Mouse (Mus musculus): Measurements from ENCODE around the gene Mrpl49. TPM values are rescaled to one million over a fixed set of nuclear protein-coding genes. Genes with fewer than 3 reads are reported as not detected.

The Mrpl49 gene
- polyA plus RNA-seq, 1 experiment from 2014 or later, result 74.6 TPM

DNA sequence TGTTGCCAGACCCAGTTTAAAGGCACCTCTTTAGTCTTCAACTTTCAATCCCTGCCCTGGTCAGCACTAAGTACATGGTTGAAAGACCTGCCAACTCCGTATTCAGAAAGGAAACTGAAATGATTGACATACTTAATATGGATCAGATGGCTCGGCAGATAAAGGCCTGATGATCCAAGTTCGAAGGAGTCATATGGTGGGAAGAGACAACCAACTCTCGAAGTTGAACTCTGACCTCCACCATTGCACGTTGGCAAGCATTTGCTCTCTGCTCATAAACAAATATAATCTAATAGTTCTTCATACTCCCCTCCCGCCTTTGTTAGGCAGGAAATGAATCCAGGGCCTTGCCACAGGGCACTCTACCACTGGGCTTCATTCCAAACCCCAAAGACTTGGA is 28.6 kb downstream of the Mrpl49 start:
- Histone ChIP-seq H3K4me3 (ENCODE audit: low read length) (no peak overlapping the region), H3K4me2 (ENCODE audit: low read depth, low read length) (no peak overlapping the region), H3K27ac (ENCODE audit: low read length) (no peak overlapping the region), H3K9me3 (ENCODE audit: control insufficient read depth, low read length) (no peaks in the 10 kb centered on the region), H3K27me3 (ENCODE audit: control insufficient read depth, insufficient read depth, low read depth, low read length) (no peaks in the 10 kb centered on the region), H3K4me1 (replicated peaks; ENCODE audit: control insufficient read depth, insufficient read depth, low read length) (no peaks in the 10 kb centered on the region), H3K9ac (ENCODE audit: low read length) (no peak overlapping the region), H3K36me3 (ENCODE audit: control insufficient read depth, insufficient read depth, low read length) (no peaks in the 10 kb centered on the region)
- 52% methylated on average over 6 of the region's 6 CpGs for WGBS
- ATAC-seq (ENCODE audit: low read depth), result no peak

- Histone ChIP-seq H3K36me3 (ENCODE audit: control insufficient read depth, insufficient read depth, low read length) (no peaks in the 10 kb centered on the region), H3K4me1 (replicated peaks; ENCODE audit: control insufficient read depth, insufficient read depth, low read length) (peaks cover 2% of the 10 kb centered on the region; the same call in 1 of the 2 replicates), H3K27me3 (ENCODE audit: control insufficient read depth, insufficient read depth, low read depth, low read length) (no peaks in the 10 kb centered on the region), H3K4me3 (ENCODE audit: low read length) (no peak overlapping the region), H3K9me3 (ENCODE audit: control insufficient read depth, low read length) (no peaks in the 10 kb centered on the region), H3K4me2 (ENCODE audit: low read depth, low read length) (no peak overlapping the region), H3K27ac (ENCODE audit: low read length) (no peak overlapping the region), H3K9ac (ENCODE audit: low read length) (no peak overlapping the region)
- ATAC-seq (ENCODE audit: low read depth), result no peak
- 61% methylated on average over 7 of the region's 7 CpGs for WGBS
Measured at GRCm38 (mm10) chr19:6023930-6024329, 33.7 kb downstream of the Mrpl49 start.

GRCm38 (mm10) chr19:6023059-6023458 is 34.5 kb downstream of the Mrpl49 start:
- Histone ChIP-seq H3K27me3 (ENCODE audit: control insufficient read depth, insufficient read depth, low read depth, low read length) (no peaks in the 10 kb centered on the region), H3K4me3 (ENCODE audit: low read length) (no peak overlapping the region), H3K9ac (ENCODE audit: low read length) (no peak overlapping the region), H3K4me2 (ENCODE audit: low read depth, low read length) (no peak overlapping the region), H3K9me3 (ENCODE audit: control insufficient read depth, low read length) (no peaks in the 10 kb centered on the region), H3K27ac (ENCODE audit: low read length) (peak overlapping the region; percentile 44), H3K4me1 (replicated peaks; ENCODE audit: control insufficient read depth, insufficient read depth, low read length) (peaks cover 2% of the 10 kb centered on the region; the same call in 1 of the 2 replicates), H3K36me3 (ENCODE audit: control insufficient read depth, insufficient read depth, low read length) (no peaks in the 10 kb centered on the region)
- peak; percentile 73 for ATAC-seq (ENCODE audit: low read depth)
- 37% methylated on average over 8 of the region's 8 CpGs for WGBS

DNA sequence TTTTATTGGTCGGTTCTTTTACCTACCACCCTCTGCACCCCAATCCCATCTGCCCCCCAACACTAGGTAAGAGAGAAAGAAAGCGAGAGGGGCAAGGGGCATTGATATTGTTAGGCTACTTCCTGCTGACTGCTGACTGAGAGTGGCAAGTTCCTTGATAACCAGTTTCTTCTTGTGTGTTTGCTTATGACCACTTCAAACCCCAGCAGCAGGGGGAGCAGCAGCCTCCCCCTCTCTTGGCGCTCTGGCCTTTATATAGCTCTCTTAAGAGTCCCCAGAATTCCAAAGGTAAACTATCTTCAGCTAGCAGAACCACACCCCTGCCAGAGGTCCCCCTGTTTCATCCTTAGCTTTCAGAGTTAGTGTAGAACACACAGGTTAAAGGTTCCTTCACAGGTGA is 37.3 kb downstream of the Mrpl49 start:
- no peaks in the 10 kb centered on the region for H3K9me3 ChIP-seq (ENCODE audit: control insufficient read depth, low read length)
- 0 out of 2 replicates have a peak overlapping the region, but pooled peaks have one; percentile 4 for H3K27ac ChIP-seq (ENCODE audit: low read length)
- ATAC-seq (ENCODE audit: low read depth), result no peak
- no peak overlapping the region for H3K9ac ChIP-seq (ENCODE audit: low read length)
- H3K4me1 ChIP-seq (replicated peaks; ENCODE audit: control insufficient read depth, insufficient read depth, low read length), result peaks cover 7% of the 10 kb centered on the region; the same call in 1 of the 2 replicates
- H3K4me2 ChIP-seq (ENCODE audit: low read depth, low read length), result no peak overlapping the region
- 35% methylated on average over 3 of the region's 3 CpGs for WGBS
- no peak overlapping the region for H3K4me3 ChIP-seq (ENCODE audit: low read length)
- H3K27me3 ChIP-seq (ENCODE audit: control insufficient read depth, insufficient read depth, low read depth, low read length), result no peaks in the 10 kb centered on the region; the same call in 1 of the 2 replicates
- no peaks in the 10 kb centered on the region for H3K36me3 ChIP-seq (ENCODE audit: control insufficient read depth, insufficient read depth, low read length)

- Histone ChIP-seq H3K4me3 (ENCODE audit: low read length) (no peak overlapping the region), H3K27me3 (ENCODE audit: control insufficient read depth, insufficient read depth, low read depth, low read length) (no peaks in the 10 kb centered on the region; the same call in 1 of the 2 replicates), H3K27ac (ENCODE audit: low read length) (no peak overlapping the region), H3K4me1 (replicated peaks; ENCODE audit: control insufficient read depth, insufficient read depth, low read length) (peaks cover 11% of the 10 kb centered on the region), H3K36me3 (ENCODE audit: control insufficient read depth, insufficient read depth, low read length) (no peaks in the 10 kb centered on the region), H3K4me2 (ENCODE audit: low read depth, low read length) (no peak overlapping the region), H3K9ac (ENCODE audit: low read length) (no peak overlapping the region), H3K9me3 (ENCODE audit: control insufficient read depth, low read length) (no peaks in the 10 kb centered on the region)
- no peak for ATAC-seq (ENCODE audit: low read depth)
- WGBS, result 27% methylated on average over 15 of the region's 15 CpGs
Measured at GRCm38 (mm10) chr19:6018142-6019089, 39.2 kb downstream of the Mrpl49 start.

- no peak overlapping the region for H3K27ac ChIP-seq (ENCODE audit: low read length)
- no peak overlapping the region for H3K9ac ChIP-seq (ENCODE audit: low read length)
- H3K27me3 ChIP-seq (ENCODE audit: control insufficient read depth, insufficient read depth, low read depth, low read length), result no peaks in the 10 kb centered on the region; the same call in 1 of the 2 replicates
- no peak overlapping the region for H3K4me3 ChIP-seq (ENCODE audit: low read length)
- WGBS, result 55% methylated on average over 7 of the region's 7 CpGs
- no peak overlapping the region for H3K4me2 ChIP-seq (ENCODE audit: low read depth, low read length)
- ATAC-seq (ENCODE audit: low read depth), result no peak
- H3K9me3 ChIP-seq (ENCODE audit: control insufficient read depth, low read length), result no peaks in the 10 kb centered on the region
- H3K4me1 ChIP-seq (replicated peaks; ENCODE audit: control insufficient read depth, insufficient read depth, low read length), result peaks cover 11% of the 10 kb centered on the region
- no peaks in the 10 kb centered on the region for H3K36me3 ChIP-seq (ENCODE audit: control insufficient read depth, insufficient read depth, low read length)
Measured at GRCm38 (mm10) chr19:6016532-6016931, 41.1 kb downstream of the Mrpl49 start.

- no peaks in the 10 kb centered on the region; the same call in 1 of the 2 replicates for H3K27me3 ChIP-seq (ENCODE audit: control insufficient read depth, insufficient read depth, low read depth, low read length)
- H3K27ac ChIP-seq (ENCODE audit: low read length), result peak within 1 kb of the TSS; percentile 50
- ATAC-seq (ENCODE audit: low read depth), result peak; percentile 87
- H3K4me1 ChIP-seq (replicated peaks; ENCODE audit: control insufficient read depth, insufficient read depth, low read length), result peaks cover 11% of the 10 kb centered on the region
- H3K9me3 ChIP-seq (ENCODE audit: control insufficient read depth, low read length), result no peaks in the 10 kb centered on the region
- peak within 1 kb of the TSS; percentile 72 for H3K9ac ChIP-seq (ENCODE audit: low read length)
- peak within 1 kb of the TSS; percentile 61 for H3K4me3 ChIP-seq (ENCODE audit: low read length)
- H3K36me3 ChIP-seq (ENCODE audit: control insufficient read depth, insufficient read depth, low read length), result no peaks in the 10 kb centered on the region
- 3% methylated on average over 39 of the region's 40 CpGs for WGBS
- peak within 1 kb of the TSS; percentile 91 for H3K4me2 ChIP-seq (ENCODE audit: low read depth, low read length)
Measured at GRCm38 (mm10) chr19:6015511-6016315, 41.9 kb downstream of the Mrpl49 start, which contains the start of gene Capn1. Gene Capn1 (minus strand): TSS chr19:6015897.

GRCm38 (mm10) chr19:6014991-6015510 is 42.5 kb downstream of the Mrpl49 start:
- ATAC-seq (ENCODE audit: low read depth), result peak; percentile 87

More at GRCm38 (mm10) chr19:6014991-6015510, 42.5 kb downstream of the Mrpl49 start:
- Histone ChIP-seq H3K36me3 (ENCODE audit: control insufficient read depth, insufficient read depth, low read length) (no peaks in the 10 kb centered on the region), H3K4me3 (ENCODE audit: low read length) (peak overlapping the region; percentile 61), H3K9ac (ENCODE audit: low read length) (peak overlapping the region; percentile 72), H3K9me3 (ENCODE audit: control insufficient read depth, low read length) (no peaks in the 10 kb centered on the region), H3K4me1 (replicated peaks; ENCODE audit: control insufficient read depth, insufficient read depth, low read length) (peaks cover 11% of the 10 kb centered on the region), H3K27me3 (ENCODE audit: control insufficient read depth, insufficient read depth, low read depth, low read length) (no peaks in the 10 kb centered on the region; the same call in 1 of the 2 replicates), H3K27ac (ENCODE audit: low read length) (peak overlapping the region; percentile 50), H3K4me2 (ENCODE audit: low read depth, low read length) (peak overlapping the region; percentile 91)
- 1% methylated on average over 17 of the region's 18 CpGs for WGBS
